Mouse (Mus musculus) neural tube, embryonic 11.5 days (tissue): ENCODE data around the gene Msl1. TPM values are rescaled to one million over a fixed set of nuclear protein-coding genes. Genes with fewer than 3 reads are reported as not detected.

Experiments used
- ATAC-seq: fragments of 200-750 bp; cut with Nextera tagmentation; 2 replicates; pipeline ENCODE4 v1.8.0; 2017; ENCODE audit warnings: moderate number of reproducible peaks, mild to moderate bottlenecking, moderate TSS enrichment, moderate library complexity; ENCODE audit not compliant: insufficient read depth, low FRiP score, low TSS enrichment
- DNase-seq: peaks from one replicate; pipeline ENCODE4 v3.0.0-alpha.2; 2015; ENCODE audit warnings: low spot score
- H3K27ac ChIP-seq: fragments of 300-500 bp; sonication (generic); 2 replicates; pipeline ENCODE4 v1.5.1; 2014; ENCODE audit warnings: low read depth, mild to moderate bottlenecking, low read length
- H3K27me3 ChIP-seq: fragments of 300-500 bp; sonication (generic); 2 replicates; pipeline ENCODE4 v1.6.1; 2014; ENCODE audit warnings: mild to moderate bottlenecking, low read length, mixed read lengths; ENCODE audit not compliant: control insufficient read depth, insufficient read depth
- H3K36me3 ChIP-seq: fragments of 300-500 bp; sonication (generic); 2 replicates; pipeline ENCODE4 v1.6.1; 2014; ENCODE audit warnings: mild to moderate bottlenecking, low read length, moderate library complexity, mixed read lengths; ENCODE audit not compliant: control insufficient read depth, insufficient read depth
- H3K4me1 ChIP-seq: fragments of 300-500 bp; sonication (generic); 2 replicates; pipeline ENCODE4 v1.6.1; 2014; ENCODE audit warnings: low read length, mixed read lengths; ENCODE audit not compliant: control insufficient read depth, insufficient read depth
- H3K4me2 ChIP-seq: fragments of 300-500 bp; sonication (generic); 2 replicates; pipeline ENCODE4 v1.6.1; 2014; ENCODE audit warnings: low read depth, mild to moderate bottlenecking, moderate library complexity
- H3K4me3 ChIP-seq: fragments of 300-500 bp; sonication (generic); 2 replicates; pipeline ENCODE4 v1.5.1; 2014; ENCODE audit warnings: low read depth, low read length
- H3K9ac ChIP-seq: fragments of 300-500 bp; sonication (generic); 2 replicates; pipeline ENCODE4 v1.6.1; 2014; ENCODE audit warnings: mild to moderate bottlenecking, low read length
- H3K9me3 ChIP-seq: fragments of 300-500 bp; sonication (generic); 2 replicates; pipeline ENCODE4 v1.6.1; 2016; ENCODE audit warnings: low read length; ENCODE audit not compliant: control insufficient read depth
- WGBS: fragments of 180-500 bp; shearing (Covaris S2); extraction: QIAGEN DNeasy Blood & Tissue Kit; methylation state at CpG from one replicate; pipeline ENCODE4 v1.1.7; 2014; 5-methylcytosine and 5-hydroxymethylcytosine counted together
- polyA plus RNA-seq: library from polyadenylated mRNA; unstranded; fragments of >200 nt; fragmentation: Nextera tagmentation; extraction: Ambion mirVana; gene quantifications from 2 replicates; pipeline ENCODE4 v1.2.1, GENCODE M21; 2014

Msl1 gene
- polyA plus RNA-seq, 1 experiment from 2014 or later: 24.2 TPM

DNA sequence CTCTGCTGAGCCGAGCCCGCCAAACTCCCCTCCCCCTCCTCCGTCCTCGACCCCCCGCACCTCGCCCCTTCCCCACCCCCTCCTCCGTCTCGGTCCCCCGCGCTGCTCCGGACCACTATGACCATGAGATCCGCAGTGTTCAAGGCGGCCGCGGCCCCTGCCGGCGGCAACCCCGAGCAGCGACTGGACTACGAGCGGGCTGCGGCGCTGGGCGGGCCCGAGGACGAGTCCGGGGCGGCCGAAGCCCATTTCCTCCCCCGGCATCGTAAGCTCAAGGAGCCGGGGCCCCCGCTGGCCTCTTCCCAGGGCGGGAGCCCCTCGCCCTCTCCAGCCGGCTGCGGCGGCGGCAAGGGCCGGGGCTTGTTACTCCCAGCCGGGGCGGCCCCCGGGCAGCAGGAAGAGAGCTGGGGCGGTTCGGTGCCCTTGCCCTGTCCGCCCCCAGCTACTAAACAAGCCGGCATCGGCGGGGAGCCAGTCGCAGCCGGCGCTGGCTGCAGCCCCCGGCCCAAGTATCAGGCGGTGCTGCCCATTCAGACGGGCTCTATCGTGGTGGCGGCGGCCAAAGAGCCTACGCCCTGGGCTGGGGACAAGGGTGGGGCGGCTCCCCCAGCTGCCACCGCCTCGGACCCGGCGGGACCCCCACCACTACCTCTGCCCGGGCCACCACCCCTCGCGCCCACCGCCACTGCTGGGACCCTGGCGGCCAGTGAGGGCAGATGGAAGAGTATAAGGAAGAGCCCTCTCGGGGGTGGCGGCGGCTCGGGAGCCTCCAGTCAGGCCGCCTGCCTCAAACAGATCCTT, 598 bp downstream of the Msl1 start:
- peak overlapping the region; percentile 95 for H3K4me2 ChIP-seq
- H3K27ac ChIP-seq: peak overlapping the region; percentile 99
- WGBS: under 1% methylated on average over 59 of the region's 74 CpGs
- peak overlapping the region; percentile 99 for H3K9ac ChIP-seq
- peaks cover 21% of the 10 kb centered on the region for H3K4me1 ChIP-seq
- ATAC-seq (peak; percentile 41), DNase-seq (peak; percentile 68)
- no peaks in the 10 kb centered on the region for H3K9me3 ChIP-seq
- no peaks in the 10 kb centered on the region for H3K27me3 ChIP-seq
- peak overlapping the region; percentile 100 for H3K4me3 ChIP-seq
- peaks cover 8% of the 10 kb centered on the region; the same call in 1 of the 2 replicates for H3K36me3 ChIP-seq

DNA sequence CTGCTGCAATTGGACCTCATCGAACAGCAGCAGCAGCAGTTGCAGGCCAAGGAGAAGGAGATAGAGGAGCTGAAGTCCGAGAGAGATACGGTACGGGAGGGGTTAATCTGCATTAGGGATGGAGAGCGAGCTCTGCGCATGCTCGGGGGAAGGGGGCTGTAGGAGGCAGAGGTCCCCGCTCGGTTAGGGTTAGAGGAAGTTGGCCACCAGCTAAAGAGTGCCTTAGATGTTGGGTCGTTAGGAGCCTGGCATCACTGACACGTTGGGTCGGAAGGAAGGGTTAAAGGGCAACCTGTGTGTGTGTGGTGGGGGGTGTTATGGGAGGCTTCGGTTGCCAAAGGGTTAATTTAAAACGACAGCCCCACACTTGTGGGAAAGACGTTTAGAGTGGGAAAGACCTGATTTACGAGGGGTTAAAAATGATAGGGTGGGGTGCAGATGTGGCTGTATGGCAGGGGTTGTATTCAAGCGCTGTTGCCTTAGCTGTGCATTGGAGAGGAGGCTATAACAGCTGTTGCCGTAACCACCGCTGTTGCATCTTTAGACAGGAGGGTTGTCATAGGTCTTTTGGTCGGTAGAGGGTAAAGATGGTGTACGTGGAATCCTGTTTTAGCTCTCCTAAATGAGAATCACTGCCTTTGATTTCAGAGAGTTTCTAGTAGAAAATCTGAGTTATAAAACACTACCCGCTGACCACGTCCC, 1.4 kb downstream of the Msl1 start:
- peak; percentile 79 for DNase-seq
- Histone ChIP-seq H3K4me1 (peaks cover 21% of the 10 kb centered on the region), H3K9me3 (no peaks in the 10 kb centered on the region), H3K27ac (peak overlapping the region; percentile 99), H3K4me2 (peak overlapping the region; percentile 95), H3K36me3 (peaks cover 10% of the 10 kb centered on the region; the same call in 1 of the 2 replicates), H3K9ac (peak overlapping the region; percentile 99), H3K4me3 (peak overlapping the region; percentile 100), H3K27me3 (no peaks in the 10 kb centered on the region)
- WGBS: 4% methylated on average over 23 of the region's 23 CpGs
- ATAC-seq: peak; percentile 31; the same call in 1 of the 2 replicates

DNA sequence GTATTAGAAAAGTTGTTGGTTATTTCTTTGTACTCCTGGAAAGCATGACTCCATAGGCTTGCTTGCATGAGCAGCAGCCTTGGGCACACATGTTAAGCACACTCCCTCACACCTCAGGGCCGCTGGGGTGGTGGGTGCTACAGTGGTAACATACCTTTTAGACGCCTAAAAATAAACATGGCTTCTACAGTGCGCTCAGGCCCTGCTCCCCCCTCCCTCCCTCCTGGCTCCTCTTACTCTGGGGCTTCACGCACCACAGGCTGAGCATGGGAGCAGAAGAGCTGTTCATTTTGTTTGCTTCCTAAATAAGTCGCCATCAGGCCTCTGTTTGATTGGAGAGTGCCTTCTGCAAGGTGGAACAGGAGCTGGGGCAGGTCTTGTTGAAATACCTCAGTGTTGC, 2.0 kb downstream of the Msl1 start:
- DNase-seq (no peak), ATAC-seq (no peak)
- WGBS: 16% methylated on average over 5 of the region's 5 CpGs
- peaks cover 13% of the 10 kb centered on the region; the same call in 1 of the 2 replicates for H3K36me3 ChIP-seq
- peak overlapping the region; percentile 99 for H3K9ac ChIP-seq
- H3K4me1 ChIP-seq: peaks cover 21% of the 10 kb centered on the region
- H3K9me3 ChIP-seq: no peaks in the 10 kb centered on the region
- H3K4me2 ChIP-seq: peak overlapping the region; percentile 95
- peak overlapping the region; percentile 100 for H3K4me3 ChIP-seq
- no peaks in the 10 kb centered on the region for H3K27me3 ChIP-seq
- no peak overlapping the region for H3K27ac ChIP-seq

DNA sequence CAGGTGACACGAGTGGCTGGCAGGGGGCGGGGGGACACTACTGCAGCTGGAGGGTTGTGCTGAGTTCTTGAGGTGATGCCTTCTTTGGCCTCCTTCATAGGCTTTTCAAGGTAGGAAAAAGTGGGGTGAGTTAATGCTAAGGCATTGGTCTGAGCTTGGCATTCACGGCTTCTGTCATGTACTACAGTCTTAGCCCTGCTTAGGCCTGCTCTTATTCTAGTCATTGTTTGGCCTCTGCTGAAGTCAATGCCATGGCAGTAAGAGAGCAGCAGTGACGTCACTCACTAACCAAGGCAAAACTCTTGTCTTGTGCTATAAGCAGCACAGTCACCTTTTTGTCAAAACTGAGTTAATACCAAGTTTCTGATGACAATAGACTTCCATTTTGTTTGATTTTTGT, 2.6 kb downstream of the Msl1 start:
- H3K36me3 ChIP-seq: peaks cover 14% of the 10 kb centered on the region

DNA sequence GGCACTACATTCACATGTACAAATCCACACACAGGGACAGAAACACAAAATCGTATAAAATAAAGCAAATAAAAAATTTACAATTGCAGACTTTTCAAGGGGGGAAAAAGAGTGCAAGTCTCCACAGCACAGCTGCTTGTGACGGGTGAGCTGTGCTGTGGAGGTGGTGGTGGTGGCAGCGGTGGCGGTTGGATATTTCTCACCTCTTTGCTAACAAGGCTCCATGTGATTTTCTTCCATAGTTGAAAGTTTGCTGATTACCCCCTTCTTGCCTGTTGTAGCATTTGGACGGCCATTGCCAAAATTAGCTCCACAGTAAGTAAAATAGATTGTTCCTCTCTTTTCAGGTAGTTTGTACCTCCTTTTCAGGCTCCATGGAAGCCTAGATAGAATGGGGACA, 9.3 kb downstream of the Msl1 start, which contains the start of gene Casc3:
Gene Casc3, plus strand, starts transcription at position 301 of the 400 bp plus-strand sequence.
- Histone ChIP-seq H3K4me1 (peaks cover 3% of the 10 kb centered on the region; the same call in 1 of the 2 replicates), H3K4me2 (no peak within 1 kb of the TSS), H3K27ac (no peak within 1 kb of the TSS), H3K36me3 (peaks cover 32% of the 10 kb centered on the region), H3K27me3 (no peaks in the 10 kb centered on the region), H3K4me3 (no peak within 1 kb of the TSS), H3K9me3 (no peaks in the 10 kb centered on the region), H3K9ac (no peak within 1 kb of the TSS)
- ATAC-seq (no peak), DNase-seq (no peak)
- WGBS: 91% methylated on average over 5 of the region's 5 CpGs

More for the DNA sequence above, 2.6 kb downstream of the Msl1 start:
- no peaks in the 10 kb centered on the region for H3K27me3 ChIP-seq
- peak overlapping the region; percentile 100 for H3K4me3 ChIP-seq
- no peak overlapping the region for H3K27ac ChIP-seq
- H3K4me2 ChIP-seq: peak overlapping the region; percentile 95
- no peak for ATAC-seq
- DNase-seq: no peak
- peaks cover 21% of the 10 kb centered on the region for H3K4me1 ChIP-seq
- peak overlapping the region; percentile 99; the same call in 1 of the 2 replicates for H3K9ac ChIP-seq
- no peaks in the 10 kb centered on the region for H3K9me3 ChIP-seq
- 70% methylated on average over 4 of the region's 4 CpGs for WGBS

DNA sequence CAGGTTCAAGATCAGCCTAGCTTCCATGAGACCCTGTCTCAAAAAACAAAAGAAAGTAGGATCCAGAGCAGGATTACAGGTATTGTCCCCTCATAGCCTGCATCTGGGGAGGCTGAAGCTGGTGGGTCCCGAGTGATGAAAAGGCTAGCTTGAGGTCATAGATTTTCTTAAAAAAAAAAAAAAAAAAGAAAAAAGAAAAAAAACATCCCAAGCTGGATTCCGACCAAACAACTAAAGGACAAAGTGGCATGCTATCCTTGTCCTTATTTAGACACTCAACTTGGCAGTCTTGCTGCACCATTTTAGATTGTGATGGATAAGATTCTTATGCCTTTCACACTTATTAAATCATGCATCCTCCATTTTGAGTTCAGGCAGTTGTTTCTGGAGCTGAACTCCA, 13.1 kb downstream of the Msl1 start:
- no peak overlapping the region for H3K4me3 ChIP-seq
- H3K4me2 ChIP-seq: no peak overlapping the region; the same call in 1 of the 2 replicates
- H3K27ac ChIP-seq: 0 out of 2 replicates have a peak overlapping the region, but pooled peaks have one; percentile 17
- no peaks in the 10 kb centered on the region for H3K27me3 ChIP-seq
- H3K4me1 ChIP-seq: peaks cover 12% of the 10 kb centered on the region
- no peak for ATAC-seq
- 86% methylated on average over 2 of the region's 2 CpGs for WGBS
- no peaks in the 10 kb centered on the region for H3K9me3 ChIP-seq
- H3K9ac ChIP-seq: no peak overlapping the region
- peaks cover 22% of the 10 kb centered on the region for H3K36me3 ChIP-seq
- DNase-seq: no peak

DNA sequence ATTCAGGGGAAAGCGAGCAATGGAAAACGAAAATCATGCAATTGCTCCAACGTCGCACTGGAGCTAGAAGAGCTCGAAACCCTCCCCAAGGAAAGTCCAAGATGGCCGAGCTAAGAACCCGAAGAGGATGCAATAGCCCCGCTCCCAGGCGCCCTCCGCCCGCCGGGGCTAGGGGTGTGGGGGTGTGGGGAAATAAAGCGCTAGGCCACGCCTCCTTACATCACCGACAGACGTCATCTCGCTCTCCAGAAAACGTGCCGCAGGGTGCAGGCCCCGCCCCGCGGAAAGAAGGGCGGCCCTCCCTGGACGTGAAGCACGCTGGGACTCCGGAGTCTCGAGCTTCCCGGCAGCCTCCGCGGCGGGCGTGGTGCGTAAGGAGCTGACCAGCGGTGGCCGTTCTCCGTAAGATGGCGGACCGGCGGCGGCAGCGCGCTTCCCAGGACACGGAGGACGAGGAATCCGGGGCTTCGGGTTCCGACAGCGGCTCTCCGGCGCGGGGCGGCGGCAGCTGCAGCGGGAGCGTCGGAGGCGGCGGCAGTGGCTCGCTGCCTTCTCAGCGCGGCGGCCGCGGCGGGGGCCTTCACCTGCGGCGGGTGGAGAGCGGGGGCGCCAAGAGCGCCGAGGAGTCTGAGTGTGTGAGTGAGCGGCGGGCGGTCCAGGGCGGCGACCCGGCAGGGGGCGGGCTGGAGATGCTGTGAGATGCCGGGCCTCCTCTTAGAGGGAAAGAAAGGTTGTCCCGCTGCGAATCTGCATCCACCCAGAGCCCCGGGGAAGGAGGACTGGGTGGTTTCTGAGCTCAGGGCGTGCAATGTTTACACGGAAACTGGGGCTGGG, 14.4 kb downstream of the Msl1 start:
- H3K27me3 ChIP-seq: no peaks in the 10 kb centered on the region
- H3K4me3 ChIP-seq: peak overlapping the region; percentile 64
- peak overlapping the region; percentile 89 for H3K27ac ChIP-seq
- no peaks in the 10 kb centered on the region for H3K9me3 ChIP-seq
- H3K4me2 ChIP-seq: peak overlapping the region; percentile 81
- peak overlapping the region; percentile 90 for H3K9ac ChIP-seq
- peaks cover 12% of the 10 kb centered on the region for H3K4me1 ChIP-seq
- H3K36me3 ChIP-seq: peaks cover 11% of the 10 kb centered on the region
- WGBS: under 1% methylated on average over 84 of the region's 84 CpGs
- peak; percentile 100 for DNase-seq
- peak; percentile 98 for ATAC-seq

DNA sequence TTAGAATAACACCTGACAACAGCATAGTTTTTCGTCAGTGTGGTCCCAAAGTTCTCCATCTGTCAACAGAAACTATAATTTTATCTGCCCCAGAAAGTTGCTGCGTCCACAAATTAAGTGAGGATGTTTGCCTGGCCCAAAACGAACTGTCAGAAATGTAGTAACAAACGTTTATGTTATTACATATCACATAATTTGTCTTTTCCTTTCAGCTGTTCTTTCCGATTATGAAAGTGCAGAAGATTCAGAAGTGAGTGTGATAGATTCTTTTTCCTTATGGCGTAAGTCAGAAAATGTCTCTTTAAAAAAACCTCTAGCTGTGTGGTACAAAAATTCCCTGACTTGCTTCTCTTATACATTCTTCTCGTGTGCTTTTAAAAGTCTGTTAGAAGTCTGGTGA, 15.4 kb downstream of the Msl1 start:
- Histone ChIP-seq H3K27me3 (no peaks in the 10 kb centered on the region), H3K4me3 (peak overlapping the region; percentile 64), H3K9ac (peak overlapping the region; percentile 90), H3K36me3 (peaks cover 3% of the 10 kb centered on the region), H3K27ac (no peak overlapping the region), H3K4me1 (peaks cover 12% of the 10 kb centered on the region), H3K4me2 (peak overlapping the region; percentile 81), H3K9me3 (no peaks in the 10 kb centered on the region)
- DNase-seq (no peak), ATAC-seq (no peak)
- 77% methylated on average over 7 of the region's 7 CpGs for WGBS
